Mouse (Mus musculus): ENCODE data around the gene Atxn7l1. TPM values are rescaled to one million over a fixed set of nuclear protein-coding genes. Genes with fewer than 3 reads are reported as not detected.
A peak's percentile ranks its signal among the peaks of the same experiment; 100 is the strongest.

Gene Atxn7l1
- total and polyA plus RNA-seq, 2 experiments from 2014 or later = 20.9 to 27.8 TPM

DNA sequence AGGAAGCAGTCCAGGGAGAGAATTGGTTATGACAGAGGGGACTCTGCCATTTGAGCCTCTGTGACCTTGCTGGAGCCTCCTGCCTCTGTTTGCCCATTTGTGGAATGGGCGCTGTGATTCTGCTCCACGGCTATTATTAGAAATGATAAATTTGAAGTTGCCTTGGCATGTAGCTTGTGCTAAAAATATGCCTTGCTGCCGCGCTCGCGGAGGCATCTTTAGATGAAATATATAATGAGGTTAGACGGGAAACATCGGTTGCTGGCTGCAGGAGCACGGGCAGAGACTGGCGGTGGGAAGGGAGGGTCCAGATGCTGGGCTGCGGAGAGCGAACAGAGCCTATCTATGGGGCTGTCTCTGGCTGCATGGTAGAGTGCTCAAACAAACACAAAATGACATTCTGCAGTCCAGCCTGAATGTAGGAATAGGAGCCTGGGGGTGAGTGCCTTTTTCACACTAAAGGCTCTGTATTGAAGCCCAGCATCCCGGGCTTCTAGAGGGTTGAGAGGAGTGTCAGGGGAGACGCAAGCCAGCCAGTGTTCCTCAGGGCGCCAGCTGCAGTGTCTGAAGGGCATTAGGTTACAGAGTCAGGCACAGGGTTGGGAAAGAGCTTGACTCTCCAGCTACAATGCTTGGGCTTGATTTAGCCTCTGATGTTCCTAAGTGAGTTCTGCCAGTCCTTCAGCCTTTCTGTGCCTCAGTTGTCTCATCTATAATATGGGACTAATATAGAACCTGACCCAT, 96.8 kb downstream of the Atxn7l1 start:
- H3K4me1 ChIP-seq (ENCODE audit: insufficient read depth, low read length) = no peaks in the 10 kb centered on the region; the same call in 1 of the 2 replicates
- H3K27ac ChIP-seq (ENCODE audit: low read depth, low read length) = no peak overlapping the region
- no peaks in the 10 kb centered on the region for H3K9me3 ChIP-seq (ENCODE audit: low read length)
- H3K4me3 ChIP-seq (ENCODE audit: low read depth, low read length) = no peak overlapping the region
- DNase-seq (ENCODE audit: low spot score) (no peak), ATAC-seq (ENCODE audit: low FRiP score) (no peak)
- no peaks in the 10 kb centered on the region for H3K27me3 ChIP-seq (ENCODE audit: insufficient read depth, low read length)
- no peak overlapping the region for H3K9ac ChIP-seq (replicated peaks; ENCODE audit: low read length, poor library complexity, severe bottlenecking)
- whole genome bisulfite sequencing = 38% methylated on average over 15 of the region's 15 CpGs
- H3K36me3 ChIP-seq (ENCODE audit: insufficient read depth, low read length) = no peaks in the 10 kb centered on the region
- peak overlapping the region; percentile 20; the same call in 1 of the 2 replicates for H3K4me2 ChIP-seq (ENCODE audit: low read depth, low read length, poor library complexity, severe bottlenecking)
- TF ChIP-seq CTCF (IDR thresholded peaks at IDR 0.05) = no peak

DNA sequence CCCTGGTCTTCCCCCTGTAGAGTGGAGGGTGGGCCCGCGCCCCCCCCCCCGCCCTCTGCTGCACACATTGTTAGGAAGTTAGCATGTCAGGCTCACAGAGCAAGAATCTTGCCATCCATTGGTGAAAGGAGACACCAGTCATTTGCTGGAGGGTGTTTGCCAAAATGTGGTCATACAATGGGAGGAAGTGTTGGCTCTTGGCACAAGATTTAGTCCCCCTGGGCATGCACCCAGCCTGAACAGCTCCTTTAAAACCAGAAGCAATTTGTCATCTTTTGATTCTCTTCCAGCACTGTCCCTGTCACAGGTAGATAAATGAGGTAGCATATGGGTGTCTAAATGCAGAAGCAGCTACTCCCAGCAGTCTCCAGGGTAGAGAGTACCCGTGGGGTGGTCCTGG, 98.0 kb downstream of the Atxn7l1 start:
- no peaks in the 10 kb centered on the region for H3K27me3 ChIP-seq (ENCODE audit: insufficient read depth, low read length)
- ATAC-seq (ENCODE audit: low FRiP score) (no peak), DNase-seq (ENCODE audit: low spot score) (peak; percentile 63)
- H3K4me3 ChIP-seq (ENCODE audit: low read depth, low read length) = no peak overlapping the region
- H3K9ac ChIP-seq (replicated peaks; ENCODE audit: low read length, poor library complexity, severe bottlenecking) = no peak overlapping the region
- H3K4me2 ChIP-seq (ENCODE audit: low read depth, low read length, poor library complexity, severe bottlenecking) = no peak overlapping the region
- H3K9me3 ChIP-seq (ENCODE audit: low read length) = no peaks in the 10 kb centered on the region
- no peaks in the 10 kb centered on the region; the same call in 1 of the 2 replicates for H3K4me1 ChIP-seq (ENCODE audit: insufficient read depth, low read length)
- H3K36me3 ChIP-seq (ENCODE audit: insufficient read depth, low read length) = no peaks in the 10 kb centered on the region
- no peak overlapping the region for H3K27ac ChIP-seq (ENCODE audit: low read depth, low read length)
- WGBS = 76% methylated on average over 4 of the region's 4 CpGs
- TF ChIP-seq CTCF (IDR thresholded peaks at IDR 0.05) = no peak

DNA sequence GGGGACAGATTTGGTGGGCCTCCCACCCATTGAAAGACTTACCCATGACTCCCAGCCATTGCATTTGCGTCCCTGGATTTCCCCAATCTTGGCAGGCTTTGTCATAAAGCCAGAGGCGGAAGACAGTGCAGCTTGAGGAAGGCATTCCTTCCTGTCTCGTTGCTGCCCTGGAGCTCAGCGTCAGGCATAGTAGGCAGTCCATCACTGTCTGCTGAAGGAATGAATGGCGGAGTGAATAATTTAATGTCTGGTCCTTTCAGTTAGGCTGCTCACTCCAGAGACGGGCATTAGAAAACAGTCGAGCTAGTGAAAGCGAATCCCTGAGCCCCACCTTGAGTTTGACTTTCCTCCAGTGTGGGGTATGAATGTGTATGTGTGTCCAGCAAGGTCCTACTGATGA, 99.4 kb downstream of the Atxn7l1 start:
- ATAC-seq (ENCODE audit: low FRiP score) (no peak), DNase-seq (ENCODE audit: low spot score) (no peak)
- H3K4me2 ChIP-seq (ENCODE audit: low read depth, low read length, poor library complexity, severe bottlenecking) = no peak overlapping the region
- H3K4me3 ChIP-seq (ENCODE audit: low read depth, low read length) = no peak overlapping the region
- H3K9ac ChIP-seq (replicated peaks; ENCODE audit: low read length, poor library complexity, severe bottlenecking) = no peak overlapping the region
- WGBS = 47% methylated on average over 8 of the region's 8 CpGs
- H3K36me3 ChIP-seq (ENCODE audit: insufficient read depth, low read length) = no peaks in the 10 kb centered on the region
- H3K27ac ChIP-seq (ENCODE audit: low read depth, low read length) = no peak overlapping the region
- TF ChIP-seq CTCF (IDR thresholded peaks at IDR 0.05) = no peak
- no peaks in the 10 kb centered on the region for H3K27me3 ChIP-seq (ENCODE audit: insufficient read depth, low read length)
- no peaks in the 10 kb centered on the region for H3K9me3 ChIP-seq (ENCODE audit: low read length)
- H3K4me1 ChIP-seq (ENCODE audit: insufficient read depth, low read length) = no peaks in the 10 kb centered on the region; the same call in 1 of the 2 replicates

DNA sequence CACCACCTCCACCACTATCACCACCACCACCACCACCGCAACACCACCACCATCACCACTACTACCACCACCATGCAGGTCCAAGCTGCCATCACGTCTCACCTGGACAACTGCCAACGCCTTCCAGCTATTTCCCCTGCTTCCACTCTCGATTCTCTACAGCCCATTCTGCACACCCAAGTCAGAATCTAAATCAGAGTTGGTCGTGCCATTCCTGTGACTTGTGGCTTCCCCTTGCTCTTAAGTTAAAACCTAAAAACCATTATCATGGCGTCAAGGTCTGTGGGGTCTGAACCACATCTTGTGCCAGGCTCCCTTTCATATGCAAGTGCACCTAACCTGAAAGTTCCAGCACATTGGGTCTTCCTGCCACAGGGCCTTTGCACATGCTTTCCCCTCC, 102.7 kb downstream of the Atxn7l1 start:
- H3K27ac ChIP-seq (ENCODE audit: low read depth, low read length) = no peak overlapping the region
- no peaks in the 10 kb centered on the region for H3K36me3 ChIP-seq (ENCODE audit: insufficient read depth, low read length)
- H3K27me3 ChIP-seq (ENCODE audit: insufficient read depth, low read length) = no peaks in the 10 kb centered on the region
- no peaks in the 10 kb centered on the region for H3K9me3 ChIP-seq (ENCODE audit: low read length)
- 96% methylated on average over 6 of the region's 6 CpGs for WGBS
- no peak overlapping the region for H3K4me2 ChIP-seq (ENCODE audit: low read depth, low read length, poor library complexity, severe bottlenecking)
- no peak overlapping the region for H3K4me3 ChIP-seq (ENCODE audit: low read depth, low read length)
- ATAC-seq (ENCODE audit: low FRiP score) = no peak
- TF ChIP-seq CTCF (IDR thresholded peaks at IDR 0.05) = no peak
- H3K4me1 ChIP-seq (ENCODE audit: insufficient read depth, low read length) = peaks cover 6% of the 10 kb centered on the region; the same call in 1 of the 2 replicates
- no peak overlapping the region for H3K9ac ChIP-seq (replicated peaks; ENCODE audit: low read length, poor library complexity, severe bottlenecking)
- no peak for DNase-seq (ENCODE audit: low spot score)

DNA sequence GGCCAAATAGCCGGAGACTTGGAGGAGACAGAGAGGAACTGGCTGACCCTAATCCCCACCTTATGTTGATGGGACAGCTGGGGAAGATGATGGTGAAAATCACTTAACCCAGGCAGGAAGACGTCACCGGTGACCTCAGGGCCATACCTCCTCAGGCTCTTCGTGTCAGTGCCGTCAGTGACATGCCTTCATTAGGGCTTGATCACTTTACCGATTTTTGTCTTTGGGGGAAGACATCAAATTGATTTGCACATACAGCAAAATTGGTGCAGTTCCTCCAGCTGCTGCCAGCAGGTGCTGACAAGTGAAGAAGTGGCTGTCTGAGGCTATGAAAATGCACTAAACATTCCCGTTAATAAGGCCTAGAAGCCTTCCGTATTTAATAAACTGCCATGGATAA, 103.9 kb downstream of the Atxn7l1 start:
- ATAC-seq (ENCODE audit: low FRiP score) (no peak), DNase-seq (ENCODE audit: low spot score) (no peak)
- WGBS = 55% methylated on average over 8 of the region's 8 CpGs
- Histone ChIP-seq H3K27me3 (ENCODE audit: insufficient read depth, low read length) (no peaks in the 10 kb centered on the region), H3K4me1 (ENCODE audit: insufficient read depth, low read length) (peaks cover 6% of the 10 kb centered on the region; the same call in 1 of the 2 replicates), H3K4me2 (ENCODE audit: low read depth, low read length, poor library complexity, severe bottlenecking) (no peak overlapping the region), H3K36me3 (ENCODE audit: insufficient read depth, low read length) (no peaks in the 10 kb centered on the region), H3K9ac (replicated peaks; ENCODE audit: low read length, poor library complexity, severe bottlenecking) (no peak overlapping the region), H3K27ac (ENCODE audit: low read depth, low read length) (no peak overlapping the region), H3K4me3 (ENCODE audit: low read depth, low read length) (no peak overlapping the region), H3K9me3 (ENCODE audit: low read length) (no peaks in the 10 kb centered on the region)
- TF ChIP-seq CTCF (IDR thresholded peaks at IDR 0.05) = peak; percentile 10; the same call in 1 of the 2 replicates

DNA sequence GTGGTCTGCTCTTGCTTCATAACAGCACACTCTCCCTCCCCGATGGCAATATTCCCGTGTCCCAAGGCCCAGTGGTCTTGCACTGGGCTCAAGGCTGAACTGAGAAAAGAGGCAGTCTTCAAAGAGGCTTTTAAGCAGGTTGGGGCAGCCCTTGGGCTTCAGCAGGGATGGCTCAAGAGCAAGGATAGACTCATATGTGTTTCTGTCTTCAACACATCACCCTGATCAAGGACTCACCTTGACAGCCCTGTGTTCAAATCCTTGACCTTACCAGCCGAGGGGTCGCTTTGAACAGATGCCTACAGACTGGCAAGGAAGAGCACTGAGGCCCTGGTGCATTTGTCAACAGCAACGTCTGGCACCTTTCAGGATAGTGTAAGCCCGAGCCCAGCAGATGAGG, 105.1 kb downstream of the Atxn7l1 start:
- 79% methylated on average over 6 of the region's 6 CpGs for WGBS

More for the DNA sequence above, 105.1 kb downstream of the Atxn7l1 start:
- no peak for TF ChIP-seq CTCF (IDR thresholded peaks at IDR 0.05)
- H3K4me1 ChIP-seq (ENCODE audit: insufficient read depth, low read length) = peaks cover 6% of the 10 kb centered on the region; the same call in 1 of the 2 replicates
- H3K27me3 ChIP-seq (ENCODE audit: insufficient read depth, low read length) = no peaks in the 10 kb centered on the region
- no peaks in the 10 kb centered on the region for H3K36me3 ChIP-seq (ENCODE audit: insufficient read depth, low read length)
- H3K9me3 ChIP-seq (ENCODE audit: low read length) = no peaks in the 10 kb centered on the region
- H3K9ac ChIP-seq (replicated peaks; ENCODE audit: low read length, poor library complexity, severe bottlenecking) = no peak overlapping the region
- no peak overlapping the region for H3K4me2 ChIP-seq (ENCODE audit: low read depth, low read length, poor library complexity, severe bottlenecking)
- H3K4me3 ChIP-seq (ENCODE audit: low read depth, low read length) = no peak overlapping the region
- no peak overlapping the region for H3K27ac ChIP-seq (ENCODE audit: low read depth, low read length)
- ATAC-seq (ENCODE audit: low FRiP score) = no peak
- no peak for DNase-seq (ENCODE audit: low spot score)
